Mouse (Mus musculus) liver, embryonic 13.5 days (tissue): ENCODE results near the gene Cebpg. TPM values are rescaled to one million over a fixed set of nuclear protein-coding genes. Genes with fewer than 3 reads are reported as not detected.

ENCODE experiments used
- ATAC-seq: fragments of 200-750 bp; cut with Nextera tagmentation; 2 replicates; pipeline ENCODE4 v1.8.0; 2017; ENCODE audit warnings: low read depth, mild to moderate bottlenecking, moderate number of reproducible peaks, moderate library complexity
- DNase-seq: peaks from one replicate; pipeline ENCODE4 v3.0.0; 2022
- H3K27ac ChIP-seq: fragments of 300-500 bp; sonication (generic); 2 replicates; pipeline ENCODE4 v1.5.1; 2015; ENCODE audit warnings: moderate library complexity, mild to moderate bottlenecking, inconsistent platforms
- H3K27me3 ChIP-seq: fragments of 300-500 bp; sonication (generic); 2 replicates; pipeline ENCODE4 v1.6.1; 2015; ENCODE audit warnings: mild to moderate bottlenecking, inconsistent platforms
- H3K36me3 ChIP-seq: fragments of 300-500 bp; sonication (generic); 2 replicates; pipeline ENCODE4 v1.6.1; 2015; ENCODE audit warnings: mild to moderate bottlenecking, inconsistent platforms
- H3K4me1 ChIP-seq: fragments of 300-500 bp; sonication (generic); replicated peaks from 2 replicates; pipeline ENCODE4 v1.6.1; 2015; ENCODE audit warnings: inconsistent platforms
- H3K4me2 ChIP-seq: fragments of 300-500 bp; sonication (generic); 2 replicates; pipeline ENCODE4 v1.6.1; 2015; ENCODE audit warnings: inconsistent platforms, mild to moderate bottlenecking, moderate library complexity
- H3K4me3 ChIP-seq: fragments of 300-500 bp; sonication (generic); replicated peaks from 2 replicates; pipeline ENCODE4 v1.5.1; 2015; ENCODE audit warnings: mild to moderate bottlenecking, inconsistent platforms
- H3K9ac ChIP-seq: fragments of 300-500 bp; sonication (generic); 2 replicates; pipeline ENCODE4 v1.6.1; 2015; ENCODE audit warnings: mild to moderate bottlenecking, inconsistent platforms
- H3K9me3 ChIP-seq: fragments of 300-500 bp; sonication (generic); replicated peaks from 2 replicates; pipeline ENCODE4 v1.6.1; 2016; ENCODE audit warnings: inconsistent platforms
- WGBS: fragments of 180-500 bp; shearing (Covaris S2); methylation state at CpG from one replicate; pipeline ENCODE4 v1.1.7; 2015; ENCODE audit not compliant: insufficient replicate concordance; 5-methylcytosine and 5-hydroxymethylcytosine counted together
- polyA plus RNA-seq: library from polyadenylated mRNA; unstranded; fragments of >200 nt; fragmentation: Nextera tagmentation; extraction: Ambion mirVana; gene quantifications from 2 replicates; pipeline ENCODE4 v1.2.1, GENCODE M21; 2015

Gene Cebpg
- polyA plus RNA-seq, 1 experiment from 2014 or later, result 18.8 TPM

DNA sequence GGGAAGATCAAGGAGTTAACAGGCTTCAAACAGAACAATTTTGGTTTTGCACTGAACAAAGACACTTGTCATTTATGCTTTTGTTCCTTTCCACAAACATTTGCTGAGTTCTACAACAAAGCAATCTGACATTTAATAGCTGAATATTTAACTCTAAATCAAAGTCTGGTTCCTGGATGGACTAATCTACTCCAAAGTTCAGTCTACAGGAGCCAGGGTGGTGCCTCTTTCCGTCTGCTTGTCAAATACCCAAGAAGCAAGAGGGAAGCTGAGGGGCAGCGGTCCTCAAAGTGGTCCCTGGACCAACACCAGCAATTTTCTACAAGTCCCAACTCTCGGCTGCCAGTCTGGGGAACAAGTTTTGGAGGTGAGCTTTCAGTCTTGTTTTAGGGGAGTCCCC lies 3.2 kb downstream of the Cebpg start:
- H3K27me3 ChIP-seq, result no peaks in the 10 kb centered on the region
- no peak for DNase-seq
- 90% methylated on average over 3 of the region's 3 CpGs for WGBS

DNA sequence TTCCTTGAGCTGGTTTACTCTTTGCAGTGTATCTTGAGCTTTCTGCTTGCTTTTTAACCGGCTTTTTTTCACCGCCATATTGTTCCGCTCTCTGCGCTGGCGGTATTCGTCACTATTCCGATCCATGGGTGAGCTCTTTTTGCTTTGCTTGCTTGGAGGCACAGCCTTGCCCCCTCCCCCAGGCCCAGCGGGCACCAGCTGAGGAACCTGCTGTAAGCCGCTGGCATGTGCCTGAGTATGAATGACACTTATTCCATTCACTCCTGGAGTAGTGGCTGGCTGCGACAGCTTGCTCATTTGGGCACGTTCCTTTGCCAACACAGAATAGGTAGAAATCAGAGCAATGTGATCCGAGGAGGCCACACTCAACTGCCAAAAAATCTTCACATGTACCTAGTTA lies 5.8 kb downstream of the Cebpg start:
- Histone ChIP-seq H3K4me2 (no peak overlapping the region), H3K4me3 (no peak overlapping the region), H3K9ac (no peak overlapping the region), H3K27me3 (no peaks in the 10 kb centered on the region), H3K27ac (no peak overlapping the region), H3K9me3 (no peaks in the 10 kb centered on the region), H3K4me1 (peaks cover 42% of the 10 kb centered on the region), H3K36me3 (peaks cover 55% of the 10 kb centered on the region)
- 93% methylated on average over 12 of the region's 12 CpGs for WGBS
- ATAC-seq (no peak), DNase-seq (no peak)

More for the DNA sequence above, 3.2 kb downstream of the Cebpg start:
- Histone ChIP-seq H3K36me3 (peaks cover 28% of the 10 kb centered on the region), H3K9me3 (no peaks in the 10 kb centered on the region), H3K4me3 (no peak overlapping the region), H3K27ac (no peak overlapping the region), H3K4me2 (no peak overlapping the region), H3K9ac (no peak overlapping the region), H3K4me1 (peaks cover 40% of the 10 kb centered on the region)
- ATAC-seq, result no peak

DNA sequence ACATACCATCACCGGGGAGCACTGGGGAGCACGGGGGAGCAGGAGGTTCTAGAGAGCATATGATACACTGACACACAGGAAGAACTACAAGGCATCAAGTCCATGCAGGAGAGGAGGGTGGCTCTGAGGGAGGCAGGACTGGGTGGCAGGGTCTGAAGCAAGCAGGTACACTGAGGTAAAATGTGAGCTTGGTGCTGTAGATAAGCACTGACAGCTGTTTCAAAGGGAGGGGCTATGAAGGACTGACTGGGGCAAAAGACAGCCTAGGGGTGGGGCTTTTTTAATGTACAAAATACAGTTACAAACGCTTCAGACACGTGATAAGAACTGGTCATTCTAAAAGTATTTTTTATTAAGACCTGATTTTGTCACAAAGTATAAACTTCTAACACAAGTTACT lies 10.3 kb downstream of the Cebpg start:
- DNase-seq, result no peak
- Histone ChIP-seq H3K9me3 (no peaks in the 10 kb centered on the region), H3K27me3 (no peaks in the 10 kb centered on the region), H3K36me3 (peaks cover 94% of the 10 kb centered on the region), H3K4me2 (no peak overlapping the region), H3K4me1 (peaks cover 22% of the 10 kb centered on the region), H3K4me3 (no peak overlapping the region), H3K27ac (no peak overlapping the region), H3K9ac (no peak overlapping the region)
- peak; percentile 66; the same call in 1 of the 2 replicates for ATAC-seq
- whole genome bisulfite sequencing, result 61% methylated on average over 4 of the region's 4 CpGs

DNA sequence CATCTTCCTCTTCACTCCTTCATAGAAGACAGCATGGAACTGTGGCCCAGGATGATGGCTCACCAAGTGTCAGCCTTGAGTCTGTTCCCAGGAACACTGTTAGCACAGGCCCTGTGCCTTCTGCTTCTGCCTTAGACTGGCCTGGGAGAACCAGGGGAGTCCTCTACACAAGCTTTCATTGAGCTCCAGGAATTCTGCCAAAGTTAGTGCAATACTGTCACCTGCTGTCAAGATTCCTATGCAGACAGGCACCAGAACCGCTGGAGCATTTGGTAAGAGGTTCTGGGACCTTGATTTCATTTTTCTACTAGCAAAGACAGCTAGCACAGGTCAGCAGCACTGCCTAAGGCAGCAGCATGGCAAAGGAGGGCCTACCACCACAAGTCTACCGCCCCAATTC lies 11.7 kb downstream of the Cebpg start:
- ATAC-seq, result no peak
- H3K9ac ChIP-seq, result no peak overlapping the region
- WGBS, result 89% methylated on average over 2 of the region's 2 CpGs
- no peak overlapping the region for H3K4me3 ChIP-seq
- H3K27ac ChIP-seq, result no peak overlapping the region
- H3K36me3 ChIP-seq, result peaks cover 91% of the 10 kb centered on the region
- H3K4me2 ChIP-seq, result no peak overlapping the region
- DNase-seq, result no peak
- peaks cover 26% of the 10 kb centered on the region for H3K4me1 ChIP-seq
- H3K27me3 ChIP-seq, result no peaks in the 10 kb centered on the region
- no peaks in the 10 kb centered on the region for H3K9me3 ChIP-seq

DNA sequence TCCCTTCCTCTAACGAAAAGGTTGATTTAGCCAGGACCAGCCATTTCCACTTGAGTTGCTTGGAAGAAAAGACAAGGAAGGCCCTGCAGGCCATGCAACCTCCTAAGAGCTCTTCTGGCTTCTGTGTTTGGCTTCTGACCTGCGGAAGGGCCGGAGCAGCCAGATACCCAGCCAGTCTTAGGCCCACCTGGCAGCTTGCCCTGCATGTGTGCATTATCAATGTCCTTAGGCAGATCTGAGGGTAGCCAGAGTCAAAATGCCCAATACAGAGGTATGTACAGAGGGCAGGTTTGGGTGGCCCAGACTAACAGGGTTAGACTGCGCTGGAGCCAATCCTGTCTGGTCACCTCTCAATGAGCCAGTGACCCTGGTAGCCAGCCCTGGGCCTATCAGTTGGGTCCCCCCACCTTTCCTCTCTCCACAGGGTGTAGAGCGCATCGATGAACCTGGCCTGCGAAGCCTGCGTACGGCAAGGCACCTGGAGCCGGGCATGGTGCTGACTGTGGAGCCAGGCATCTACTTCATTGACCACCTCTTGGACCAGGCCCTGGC lies 13.0 kb downstream of the Cebpg start:
- no peak overlapping the region for H3K4me2 ChIP-seq
- H3K4me3 ChIP-seq, result no peak overlapping the region
- ATAC-seq (peak; percentile 48; the same call in 1 of the 2 replicates), DNase-seq (no peak)
- H3K27ac ChIP-seq, result no peak overlapping the region
- H3K9ac ChIP-seq, result no peak overlapping the region
- H3K36me3 ChIP-seq, result peaks cover 83% of the 10 kb centered on the region
- no peaks in the 10 kb centered on the region for H3K9me3 ChIP-seq
- H3K4me1 ChIP-seq, result peaks cover 20% of the 10 kb centered on the region
- 89% methylated on average over 10 of the region's 10 CpGs for WGBS
- no peaks in the 10 kb centered on the region for H3K27me3 ChIP-seq

DNA sequence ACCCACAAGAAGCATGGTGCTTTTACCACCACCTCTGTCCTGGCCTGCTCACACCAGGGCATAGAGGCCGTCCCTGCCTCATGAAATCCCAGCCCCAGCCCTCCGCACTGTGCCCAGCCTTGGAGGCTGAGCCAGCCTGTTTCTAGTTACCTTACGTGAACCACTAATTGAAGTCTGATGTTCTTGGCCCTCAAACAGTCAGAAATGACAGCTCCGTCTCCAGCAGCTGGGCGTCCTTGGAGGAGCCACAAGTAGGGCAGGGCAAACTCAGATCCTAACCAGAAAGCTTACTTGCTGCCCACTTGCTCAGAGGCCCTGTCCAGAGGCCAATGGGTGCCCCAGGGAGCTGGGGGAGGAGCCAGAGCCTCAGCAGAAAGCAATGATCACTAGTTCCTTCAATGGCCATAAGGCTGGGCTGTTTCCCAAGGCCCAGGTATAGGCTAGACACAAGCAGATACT lies 13.6 kb downstream of the Cebpg start:
- Histone ChIP-seq H3K4me1 (peaks cover 20% of the 10 kb centered on the region), H3K36me3 (peaks cover 79% of the 10 kb centered on the region), H3K4me2 (no peak overlapping the region), H3K9me3 (no peaks in the 10 kb centered on the region), H3K27me3 (no peaks in the 10 kb centered on the region), H3K9ac (no peak overlapping the region), H3K4me3 (no peak overlapping the region), H3K27ac (no peak overlapping the region)
- no peak for DNase-seq
- no peak for ATAC-seq
- 95% methylated on average over 5 of the region's 5 CpGs for WGBS

DNA sequence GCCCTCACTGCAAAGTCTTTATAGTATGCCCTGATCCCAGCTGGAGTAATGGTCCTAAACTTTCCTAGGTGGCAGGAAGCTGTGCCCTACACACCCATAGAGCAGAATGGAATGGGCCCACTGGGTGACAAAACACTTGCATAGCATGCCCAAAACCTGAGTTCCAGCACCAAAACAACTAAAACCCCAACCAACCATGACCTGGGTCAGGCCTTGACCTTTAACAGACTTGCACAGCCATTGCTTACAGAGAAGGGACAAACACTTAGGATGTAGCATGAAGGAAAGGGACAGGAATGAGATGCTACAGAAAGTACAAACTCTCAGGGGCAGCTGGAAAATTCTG lies 14.2 kb downstream of the Cebpg start:
- Histone ChIP-seq H3K27me3 (no peaks in the 10 kb centered on the region), H3K4me1 (peaks cover 19% of the 10 kb centered on the region), H3K27ac (no peak overlapping the region), H3K36me3 (peaks cover 73% of the 10 kb centered on the region), H3K4me2 (no peak overlapping the region), H3K9me3 (no peaks in the 10 kb centered on the region), H3K4me3 (no peak overlapping the region), H3K9ac (no peak overlapping the region)
- DNase-seq (no peak), ATAC-seq (no peak)

DNA sequence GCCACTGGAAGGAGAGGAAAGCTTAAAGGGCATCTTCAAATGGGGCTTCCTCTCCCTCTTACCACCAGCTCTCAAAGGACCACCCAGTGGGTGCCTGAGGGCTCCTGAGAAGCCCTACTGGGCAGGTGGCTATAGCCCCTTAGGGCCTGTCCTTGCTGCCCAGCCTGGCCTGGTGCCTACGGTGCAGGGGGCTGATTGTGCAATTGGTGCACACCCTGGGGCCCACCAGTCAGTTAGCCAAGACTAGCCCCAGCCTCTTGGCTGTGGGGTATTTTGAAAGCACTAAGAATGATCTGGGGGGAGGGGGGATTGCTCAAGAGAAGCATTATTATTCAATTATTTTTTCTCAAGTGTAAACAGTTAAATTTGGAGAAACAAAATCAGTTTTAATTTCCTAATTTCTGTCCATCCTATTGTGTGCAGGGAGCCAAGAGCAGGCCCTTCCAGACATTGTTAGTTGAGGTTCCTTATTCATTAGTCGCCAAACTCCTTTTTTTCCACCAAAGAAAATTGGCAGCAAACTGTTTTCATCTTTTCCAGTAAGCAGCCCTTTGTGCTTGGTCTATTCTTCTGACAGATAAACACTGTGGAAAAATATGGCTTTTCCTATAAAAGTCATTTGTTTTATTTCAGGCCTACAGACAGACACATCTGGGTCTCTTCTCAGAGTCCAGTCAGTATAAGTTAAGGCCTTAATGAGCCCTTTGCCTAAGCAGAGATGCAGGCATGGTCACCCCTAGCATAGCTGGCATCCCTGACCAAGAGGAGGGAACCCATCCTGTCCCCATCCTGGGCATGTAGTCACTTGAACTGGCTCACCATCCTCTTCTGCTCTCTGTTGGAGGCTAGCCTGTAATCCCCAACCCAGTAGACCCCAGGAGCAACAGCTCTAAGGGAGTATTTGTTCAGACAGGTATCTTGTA lies 14.8 kb downstream of the Cebpg start:
- Histone ChIP-seq H3K4me2 (no peak overlapping the region), H3K4me1 (peaks cover 13% of the 10 kb centered on the region), H3K36me3 (peaks cover 66% of the 10 kb centered on the region), H3K27ac (no peak overlapping the region), H3K4me3 (no peak overlapping the region), H3K27me3 (no peaks in the 10 kb centered on the region), H3K9me3 (no peaks in the 10 kb centered on the region), H3K9ac (no peak overlapping the region)
- ATAC-seq, result no peak
- 66% methylated on average over 2 of the region's 2 CpGs for WGBS
- no peak for DNase-seq

DNA sequence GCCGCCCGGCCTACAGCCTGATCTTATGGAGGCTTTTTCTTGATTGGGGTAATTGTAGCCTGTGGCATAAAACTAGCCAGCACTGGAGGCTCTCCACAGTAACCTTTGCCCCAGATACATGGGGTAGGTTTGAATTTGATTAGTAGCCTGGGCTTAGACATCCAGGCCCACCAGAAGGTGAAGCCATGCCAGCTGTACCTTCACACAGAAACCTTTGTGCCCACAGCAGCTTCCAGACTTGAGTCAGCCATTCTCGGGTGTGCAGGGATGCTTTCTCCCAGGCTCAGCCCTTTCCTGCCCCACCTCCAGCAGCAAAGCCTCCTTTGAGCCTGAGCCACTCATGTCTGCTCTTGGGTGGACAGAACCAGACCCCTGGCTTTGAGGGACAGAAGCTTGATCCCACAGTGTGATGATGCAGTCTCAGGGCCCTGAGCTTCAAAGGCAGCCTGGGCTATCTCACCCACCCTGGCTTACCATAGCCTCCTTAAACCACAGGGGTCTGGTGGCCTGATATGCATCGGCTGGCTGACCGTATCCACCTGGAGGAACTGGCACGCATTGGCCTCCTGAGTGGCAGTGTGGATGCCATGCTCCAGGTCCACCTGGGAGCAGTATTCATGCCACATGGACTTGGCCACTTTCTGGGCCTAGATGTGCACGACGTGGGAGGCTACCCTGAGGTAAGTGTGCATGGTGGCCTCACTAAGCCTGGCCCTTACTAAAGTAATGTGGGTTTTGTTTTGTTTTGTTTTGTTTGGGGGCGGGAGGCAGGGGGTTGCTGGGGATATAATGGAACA lies 16.0 kb downstream of the Cebpg start:
- Histone ChIP-seq H3K9me3 (no peaks in the 10 kb centered on the region), H3K4me3 (no peak overlapping the region), H3K36me3 (peaks cover 56% of the 10 kb centered on the region), H3K27me3 (no peaks in the 10 kb centered on the region), H3K4me2 (no peak overlapping the region), H3K4me1 (peaks cover 18% of the 10 kb centered on the region), H3K9ac (no peak overlapping the region), H3K27ac (no peak overlapping the region)
- 87% methylated on average over 9 of the region's 9 CpGs for WGBS
- no peak for ATAC-seq
- DNase-seq, result no peak

DNA sequence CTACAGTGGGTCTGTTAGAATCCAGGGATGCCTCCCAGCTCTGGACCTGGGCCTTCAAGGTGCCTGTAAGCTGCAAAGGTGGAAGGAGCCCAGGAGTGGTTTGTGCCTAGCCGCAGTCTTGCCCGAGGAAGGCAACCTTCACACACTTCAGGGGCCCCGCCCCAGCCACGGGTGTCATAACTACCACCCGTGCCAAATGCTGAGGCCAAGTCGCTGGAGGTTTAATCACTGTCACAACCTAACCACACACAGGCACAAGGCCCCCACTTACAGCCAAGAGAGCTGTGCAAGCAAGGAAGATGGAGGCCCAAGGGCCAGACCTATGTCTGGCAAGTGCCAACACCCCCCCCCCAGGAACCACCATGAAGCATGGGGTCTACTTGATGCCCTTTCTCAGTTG lies 19.0 kb downstream of the Cebpg start:
- H3K9me3 ChIP-seq, result no peaks in the 10 kb centered on the region
- peaks cover 32% of the 10 kb centered on the region for H3K4me1 ChIP-seq
- 69% methylated on average over 6 of the region's 6 CpGs for WGBS
- no peak overlapping the region for H3K4me2 ChIP-seq
- peaks cover 35% of the 10 kb centered on the region for H3K36me3 ChIP-seq
- no peak overlapping the region for H3K9ac ChIP-seq
- no peak overlapping the region for H3K4me3 ChIP-seq
- no peaks in the 10 kb centered on the region for H3K27me3 ChIP-seq
- DNase-seq (no peak), ATAC-seq (no peak)
- no peak overlapping the region for H3K27ac ChIP-seq

DNA sequence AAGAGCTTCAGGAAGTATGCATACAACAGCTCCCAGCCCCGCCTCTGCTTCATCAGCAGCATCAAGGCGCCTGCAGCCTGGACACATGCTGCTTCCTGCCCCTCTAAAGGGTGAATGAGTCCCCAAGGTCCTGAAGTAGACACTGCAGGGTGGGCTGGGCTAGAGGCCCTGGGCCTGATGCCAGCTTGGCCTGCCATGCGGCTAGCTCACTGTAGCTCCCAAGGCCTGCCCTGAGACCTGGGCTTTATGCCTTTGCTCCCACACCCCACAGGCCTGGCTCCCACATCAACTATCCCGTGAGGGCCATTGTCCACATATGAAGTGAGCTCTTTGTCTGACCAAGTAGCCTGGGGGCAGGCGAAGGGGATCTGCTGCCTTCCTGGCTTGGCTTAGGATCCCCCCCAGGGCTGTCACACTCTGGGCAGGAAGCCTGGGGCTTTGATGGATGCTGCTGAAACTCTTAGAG lies 20.1 kb downstream of the Cebpg start:
- H3K9me3 ChIP-seq, result no peaks in the 10 kb centered on the region
- no peak for ATAC-seq
- WGBS, result 74% methylated on average over 5 of the region's 5 CpGs
- no peak overlapping the region for H3K4me3 ChIP-seq
- peaks cover 32% of the 10 kb centered on the region for H3K4me1 ChIP-seq
- no peaks in the 10 kb centered on the region for H3K27me3 ChIP-seq
- H3K9ac ChIP-seq, result no peak overlapping the region
- peaks cover 28% of the 10 kb centered on the region for H3K36me3 ChIP-seq
- H3K27ac ChIP-seq, result no peak overlapping the region
- H3K4me2 ChIP-seq, result no peak overlapping the region
- no peak for DNase-seq
